Mouse (Mus musculus) stomach, embryonic 14.5 days (tissue): ENCODE results near the gene 3110082J24Rik. TPM values are rescaled to one million over a fixed set of nuclear protein-coding genes. Genes with fewer than 3 reads are reported as not detected.

Source experiments
- ATAC-seq: fragments of 200-750 bp; cut with Nextera tagmentation; 2 replicates; pipeline ENCODE4 v1.8.0; 2017; ENCODE audit warnings: low read depth, moderate TSS enrichment; ENCODE audit not compliant: insufficient number of reproducible peaks, insufficient read depth, low FRiP score
- H3K27ac ChIP-seq: fragments of 300-500 bp; sonication (generic); 2 replicates; pipeline ENCODE4 v1.5.1; 2014; ENCODE audit warnings: mild to moderate bottlenecking, low read length, moderate library complexity, mixed read lengths
- H3K27me3 ChIP-seq: fragments of 300-500 bp; sonication (generic); 2 replicates; pipeline ENCODE4 v1.6.1; 2014; ENCODE audit warnings: low read length, control low read depth, mixed read lengths; ENCODE audit not compliant: control insufficient read depth, insufficient read depth
- H3K36me3 ChIP-seq: fragments of 300-500 bp; sonication (generic); 2 replicates; pipeline ENCODE4 v1.6.1; 2014; ENCODE audit warnings: mild to moderate bottlenecking, control low read depth, low read length, moderate library complexity, mixed read lengths; ENCODE audit not compliant: control insufficient read depth, insufficient read depth
- H3K4me1 ChIP-seq: fragments of 300-500 bp; sonication (generic); 2 replicates; pipeline ENCODE4 v1.6.1; 2014; ENCODE audit warnings: low read length, control low read depth, mixed read lengths; ENCODE audit not compliant: control insufficient read depth, insufficient read depth
- H3K4me2 ChIP-seq: fragments of 300-500 bp; sonication (generic); replicated peaks from 2 replicates; pipeline ENCODE4 v1.6.1; 2014; ENCODE audit warnings: low read depth, low read length, control low read depth
- H3K4me3 ChIP-seq: fragments of 300-500 bp; sonication (generic); 2 replicates; pipeline ENCODE4 v1.5.1; 2014; ENCODE audit warnings: low read depth, low read length, control low read depth
- H3K9ac ChIP-seq: fragments of 300-500 bp; sonication (generic); replicated peaks from 2 replicates; pipeline ENCODE4 v1.6.1; 2014; ENCODE audit warnings: low read depth, mild to moderate bottlenecking, control low read depth, low read length, moderate library complexity, mixed read lengths
- H3K9me3 ChIP-seq: fragments of 300-500 bp; sonication (generic); 2 replicates; pipeline ENCODE4 v1.6.1; 2016; ENCODE audit warnings: low read depth, low read length, control low read depth; ENCODE audit not compliant: control insufficient read depth
- WGBS: fragments of 180-500 bp; shearing (Covaris S2); extraction: QIAGEN DNeasy Blood & Tissue Kit; methylation state at CpG from one replicate; pipeline ENCODE4 v1.1.7; 2014; 5-methylcytosine and 5-hydroxymethylcytosine counted together
- polyA plus RNA-seq: library from polyadenylated mRNA; unstranded; fragments of >200 nt; fragmentation: Nextera tagmentation; extraction: Ambion mirVana; gene quantifications from 2 replicates; pipeline ENCODE4 v1.2.1, GENCODE M21; 2014

Gene 3110082J24Rik
- polyA plus RNA-seq, 1 experiment from 2014 or later: not detected

GRCm38 (mm10) chr5:30107186-30107585 is 1.3 kb upstream of the 3110082J24Rik start:
- no peak overlapping the region for H3K4me2 ChIP-seq
- peaks cover 7% of the 10 kb centered on the region for H3K27me3 ChIP-seq
- ATAC-seq: no peak
- H3K36me3 ChIP-seq: no peaks in the 10 kb centered on the region
- WGBS: 8% methylated on average over 7 of the region's 7 CpGs
- no peaks in the 10 kb centered on the region for H3K9me3 ChIP-seq
- no peak overlapping the region for H3K27ac ChIP-seq
- no peak overlapping the region for H3K4me3 ChIP-seq
- no peak overlapping the region for H3K9ac ChIP-seq
- peaks cover 17% of the 10 kb centered on the region for H3K4me1 ChIP-seq

- no peak overlapping the region for H3K4me2 ChIP-seq
- ATAC-seq: no peak
- peaks cover 7% of the 10 kb centered on the region for H3K27me3 ChIP-seq
- no peak overlapping the region for H3K27ac ChIP-seq
- WGBS: 25% methylated on average over 2 of the region's 2 CpGs
- H3K4me1 ChIP-seq: peaks cover 16% of the 10 kb centered on the region
- no peaks in the 10 kb centered on the region for H3K9me3 ChIP-seq
- H3K4me3 ChIP-seq: no peak overlapping the region
- H3K36me3 ChIP-seq: no peaks in the 10 kb centered on the region
- H3K9ac ChIP-seq: no peak overlapping the region
These were observed 870 bp upstream of the 3110082J24Rik start for GRCm38 (mm10) chr5:30106756-30107155.

GRCm38 (mm10) chr5:30104841-30105667 is 832 bp downstream of the 3110082J24Rik start, which contains the start of gene Garem2:
TSS of gene Garem2 (plus strand) at chr5:30105161.
- H3K4me1 ChIP-seq: 0 out of 2 replicates have a peak, but pooled peaks cover 3% of the 10 kb centered on the region
- WGBS: under 1% methylated on average over 63 of the region's 65 CpGs
- H3K4me3 ChIP-seq: peak within 1 kb of the TSS; percentile 41
- peaks cover 7% of the 10 kb centered on the region for H3K27me3 ChIP-seq
- no peaks in the 10 kb centered on the region for H3K9me3 ChIP-seq
- no peaks in the 10 kb centered on the region for H3K36me3 ChIP-seq
- no peak within 1 kb of the TSS for H3K27ac ChIP-seq
- no peak within 1 kb of the TSS; the same call in 1 of the 2 replicates for H3K9ac ChIP-seq
- ATAC-seq: peak; percentile 29; the same call in 1 of the 2 replicates
- peak within 1 kb of the TSS; percentile 89 for H3K4me2 ChIP-seq

GRCm38 (mm10) chr5:30104339-30104738 is 1.5 kb downstream of the 3110082J24Rik start:
- Histone ChIP-seq H3K4me2 (peak overlapping the region; percentile 89), H3K9me3 (no peaks in the 10 kb centered on the region), H3K36me3 (no peaks in the 10 kb centered on the region), H3K4me1 (0 out of 2 replicates have a peak, but pooled peaks cover 3% of the 10 kb centered on the region), H3K9ac (no peak overlapping the region), H3K27ac (no peak overlapping the region), H3K4me3 (peak overlapping the region; percentile 41), H3K27me3 (peaks cover 7% of the 10 kb centered on the region)
- ATAC-seq: no peak
- WGBS: 1% methylated on average over 11 of the region's 12 CpGs

GRCm38 (mm10) chr5:30103340-30103739 is 2.5 kb downstream of the 3110082J24Rik start:
- H3K27me3 ChIP-seq: peaks cover 7% of the 10 kb centered on the region
- H3K4me2 ChIP-seq: no peak overlapping the region
- WGBS: 81% methylated on average over 3 of the region's 3 CpGs
- H3K27ac ChIP-seq: no peak overlapping the region
- H3K4me1 ChIP-seq: 0 out of 2 replicates have a peak, but pooled peaks cover 3% of the 10 kb centered on the region
- H3K36me3 ChIP-seq: no peaks in the 10 kb centered on the region
- ATAC-seq: no peak
- H3K9ac ChIP-seq: no peak overlapping the region
- H3K9me3 ChIP-seq: no peaks in the 10 kb centered on the region
- no peak overlapping the region for H3K4me3 ChIP-seq

- no peak for ATAC-seq
- no peaks in the 10 kb centered on the region for H3K9me3 ChIP-seq
- H3K36me3 ChIP-seq: no peaks in the 10 kb centered on the region
- no peak overlapping the region for H3K4me3 ChIP-seq
- no peak overlapping the region for H3K4me2 ChIP-seq
- H3K9ac ChIP-seq: no peak overlapping the region
- no peaks in the 10 kb centered on the region for H3K27me3 ChIP-seq
- WGBS: 94% methylated on average over 1 of the region's 1 CpGs
- H3K27ac ChIP-seq: no peak overlapping the region
- H3K4me1 ChIP-seq: no peaks in the 10 kb centered on the region
These were observed 7.6 kb downstream of the 3110082J24Rik start for GRCm38 (mm10) chr5:30098260-30098659.

GRCm38 (mm10) chr5:30095731-30096130 is 10.2 kb downstream of the 3110082J24Rik start:
- ATAC-seq: no peak
- WGBS: 68% methylated on average over 6 of the region's 6 CpGs

GRCm38 (mm10) chr5:30094399-30094798 is 11.5 kb downstream of the 3110082J24Rik start:
- 51% methylated on average over 2 of the region's 2 CpGs for WGBS
- Histone ChIP-seq H3K9ac (no peak overlapping the region), H3K27ac (no peak overlapping the region), H3K4me1 (no peaks in the 10 kb centered on the region), H3K27me3 (no peaks in the 10 kb centered on the region), H3K4me2 (no peak overlapping the region), H3K4me3 (no peak overlapping the region), H3K36me3 (no peaks in the 10 kb centered on the region), H3K9me3 (no peaks in the 10 kb centered on the region)
- no peak for ATAC-seq

More at GRCm38 (mm10) chr5:30095731-30096130, 10.2 kb downstream of the 3110082J24Rik start:
- Histone ChIP-seq H3K36me3 (no peaks in the 10 kb centered on the region), H3K4me3 (no peak overlapping the region), H3K4me1 (no peaks in the 10 kb centered on the region), H3K4me2 (no peak overlapping the region), H3K9me3 (no peaks in the 10 kb centered on the region), H3K27ac (no peak overlapping the region), H3K27me3 (no peaks in the 10 kb centered on the region), H3K9ac (no peak overlapping the region)
